Mouse (Mus musculus) C2C12 (cell line): ENCODE results near the gene Pan3.

ENCODE experiments used
- CEBPB ChIP-seq: IDR thresholded peaks from one replicate; pipeline ENCODE4 v1.6.1; 2011; ENCODE audit warnings: low read depth, mild to moderate bottlenecking, control low read depth, moderate library complexity
- CTCF ChIP-seq: IDR thresholded peaks from one replicate; pipeline ENCODE4 v1.5.1; 2011; ENCODE audit not compliant: control insufficient read depth, insufficient read depth, insufficient read length
- MYOG ChIP-seq: IDR thresholded peaks from one replicate; pipeline ENCODE4 v1.6.1; 2011; ENCODE audit not compliant: control insufficient read depth, insufficient read length; ENCODE audit errors: extremely low read depth
- USF1 ChIP-seq: IDR thresholded peaks from one replicate; pipeline ENCODE4 v1.6.1; 2011; ENCODE audit warnings: low read depth, mild to moderate bottlenecking, control low read depth, moderate library complexity

DNA sequence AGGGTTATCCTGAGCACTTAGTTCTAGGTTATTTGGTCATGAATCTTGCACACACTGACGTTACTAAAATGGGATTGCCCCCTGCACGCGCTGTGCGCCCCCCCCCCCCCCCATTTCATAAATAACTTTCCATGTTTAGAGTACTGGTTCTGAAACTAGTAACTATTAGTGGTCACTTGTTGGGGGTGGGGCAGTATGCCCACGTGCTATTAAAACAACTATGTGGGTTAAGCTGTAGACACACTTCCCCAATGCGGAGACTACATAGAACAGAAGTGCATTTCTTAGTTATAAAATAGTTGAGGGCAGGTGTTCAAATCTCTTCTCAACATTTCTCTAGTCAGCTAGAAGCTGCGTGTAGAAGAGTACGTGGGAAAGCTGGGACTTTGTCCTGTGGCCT, 63.7 kb downstream of the Pan3 start:
- TF ChIP-seq CEBPB: no peak
- TF ChIP-seq CTCF: no peak
- no peak for TF ChIP-seq MYOG
- no peak for TF ChIP-seq USF1
